Mouse (Mus musculus): Measurements from ENCODE around the gene Rmdn2. TPM values are rescaled to one million over a fixed set of nuclear protein-coding genes. Genes with fewer than 3 reads are reported as not detected.

Gene Rmdn2
- polyA plus RNA-seq, 1 experiment from 2014 or later: 7.7 TPM

GRCm38 (mm10) chr17:79713643-79714367, 102.1 kb downstream of the Rmdn2 start:
- H3K27ac ChIP-seq (replicated peaks; ENCODE audit: low read depth, low read length): no peak overlapping the region
- ATAC-seq (ENCODE audit: low FRiP score, low TSS enrichment) (peak; percentile 34), DNase-seq (peak; percentile 70)
- peak overlapping the region; percentile 40 for H3K9ac ChIP-seq (replicated peaks; ENCODE audit: low read length)
- H3K4me3 ChIP-seq (replicated peaks; ENCODE audit: low read depth, low read length): peak overlapping the region; percentile 40
- under 1% methylated on average over 63 of the region's 63 CpGs for WGBS
- H3K4me2 ChIP-seq (ENCODE audit: low read length): peak overlapping the region; percentile 86
- peaks cover 65% of the 10 kb centered on the region for H3K27me3 ChIP-seq (ENCODE audit: control insufficient read depth, insufficient read depth, low read length)
- no peaks in the 10 kb centered on the region for H3K9me3 ChIP-seq (ENCODE audit: control insufficient read depth, low read length)
- peaks cover 26% of the 10 kb centered on the region for H3K4me1 ChIP-seq (ENCODE audit: control insufficient read depth, insufficient read depth, low read length)
- H3K36me3 ChIP-seq (ENCODE audit: control insufficient read depth, insufficient read depth, low read length): no peaks in the 10 kb centered on the region

DNA sequence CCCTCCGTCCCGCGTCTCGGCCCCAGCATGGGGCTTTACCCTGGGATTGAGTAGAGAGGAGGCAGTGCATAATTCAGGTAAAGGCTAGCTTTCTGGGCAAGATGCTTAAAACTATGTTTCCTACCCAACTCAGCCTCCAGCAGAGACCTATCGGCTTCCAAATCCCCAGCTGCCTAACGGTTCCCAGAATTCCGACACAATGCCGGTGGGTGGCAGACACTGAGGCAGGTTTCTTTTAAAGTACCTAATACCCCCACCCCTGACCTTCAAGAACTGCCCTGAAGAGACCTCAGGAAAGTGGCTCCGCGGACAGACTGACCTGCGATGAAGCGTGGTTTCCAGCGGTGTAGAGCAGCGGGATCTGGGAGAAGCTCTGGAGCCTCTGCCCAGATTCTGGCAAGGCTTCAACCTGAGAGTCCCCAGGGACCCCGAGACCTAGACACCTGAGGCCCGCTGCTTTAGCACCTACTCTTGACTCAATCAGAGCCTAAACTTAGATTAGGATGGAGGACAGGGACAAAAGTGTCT, 102.8 kb downstream of the Rmdn2 start:
- Histone ChIP-seq H3K9ac (replicated peaks; ENCODE audit: low read length) (no peak overlapping the region), H3K4me1 (ENCODE audit: control insufficient read depth, insufficient read depth, low read length) (peaks cover 26% of the 10 kb centered on the region), H3K4me3 (replicated peaks; ENCODE audit: low read depth, low read length) (peak overlapping the region; percentile 40), H3K27me3 (ENCODE audit: control insufficient read depth, insufficient read depth, low read length) (peaks cover 62% of the 10 kb centered on the region), H3K4me2 (ENCODE audit: low read length) (peak overlapping the region; percentile 86), H3K36me3 (ENCODE audit: control insufficient read depth, insufficient read depth, low read length) (no peaks in the 10 kb centered on the region), H3K27ac (replicated peaks; ENCODE audit: low read depth, low read length) (no peak overlapping the region), H3K9me3 (ENCODE audit: control insufficient read depth, low read length) (no peaks in the 10 kb centered on the region)
- WGBS: 1% methylated on average over 16 of the region's 16 CpGs
- ATAC-seq (ENCODE audit: low FRiP score, low TSS enrichment) (0 out of 2 replicates have a peak, but pooled peaks have one; percentile 15), DNase-seq (peak; percentile 39)

DNA sequence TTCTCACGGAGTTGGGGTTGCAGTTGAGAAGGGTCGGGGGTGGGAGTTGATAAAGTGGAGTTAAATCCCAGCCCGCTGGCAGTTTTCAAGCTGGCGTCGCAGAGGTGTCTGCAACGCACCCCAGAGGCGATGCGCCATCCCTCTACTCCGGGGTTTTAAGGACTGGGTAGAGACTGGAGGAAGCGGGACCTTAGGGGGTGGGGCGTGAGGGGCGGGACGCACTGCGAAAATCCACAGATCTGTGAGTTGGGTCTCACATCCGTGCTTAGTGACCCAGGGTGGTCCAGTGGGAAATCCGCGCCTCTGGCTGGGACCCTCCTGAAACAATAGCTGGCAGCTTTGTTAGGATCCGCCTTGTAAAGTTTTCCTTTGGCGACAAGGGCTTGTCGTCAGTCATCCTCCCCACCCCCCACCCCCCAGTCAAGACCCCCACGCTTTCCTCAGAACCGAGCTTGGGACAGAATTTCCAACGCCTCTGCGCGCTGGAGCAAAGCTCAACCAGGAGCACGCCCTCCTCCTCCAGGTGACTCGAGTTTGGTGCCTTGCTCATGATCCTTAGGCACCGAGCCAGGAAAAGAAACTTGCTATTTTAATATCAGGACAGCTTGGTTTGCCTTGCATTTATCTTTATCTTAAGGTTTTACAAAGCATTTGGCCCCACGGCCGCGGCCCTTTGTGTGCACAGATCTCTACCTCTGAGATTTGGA, 103.4 kb downstream of the Rmdn2 start, which contains the start of gene Cyp1b1:
Gene Cyp1b1 (minus strand): TSS at position 131 of the 707 bp plus-strand sequence.
- Histone ChIP-seq H3K27ac (replicated peaks; ENCODE audit: low read depth, low read length) (no peak within 1 kb of the TSS), H3K4me2 (ENCODE audit: low read length) (peak within 1 kb of the TSS; percentile 86), H3K27me3 (ENCODE audit: control insufficient read depth, insufficient read depth, low read length) (peaks cover 55% of the 10 kb centered on the region), H3K36me3 (ENCODE audit: control insufficient read depth, insufficient read depth, low read length) (no peaks in the 10 kb centered on the region), H3K9ac (replicated peaks; ENCODE audit: low read length) (peak within 1 kb of the TSS; percentile 40), H3K4me3 (replicated peaks; ENCODE audit: low read depth, low read length) (peak within 1 kb of the TSS; percentile 40), H3K4me1 (ENCODE audit: control insufficient read depth, insufficient read depth, low read length) (peaks cover 26% of the 10 kb centered on the region), H3K9me3 (ENCODE audit: control insufficient read depth, low read length) (no peaks in the 10 kb centered on the region)
- DNase-seq (peak; percentile 40), ATAC-seq (ENCODE audit: low FRiP score, low TSS enrichment) (peak; percentile 24; the same call in 1 of the 2 replicates)
- under 1% methylated on average over 31 of the region's 31 CpGs for WGBS

- Histone ChIP-seq H3K36me3 (ENCODE audit: control insufficient read depth, insufficient read depth, low read length) (no peaks in the 10 kb centered on the region), H3K27me3 (ENCODE audit: control insufficient read depth, insufficient read depth, low read length) (peaks cover 49% of the 10 kb centered on the region), H3K4me3 (replicated peaks; ENCODE audit: low read depth, low read length) (peak overlapping the region; percentile 40), H3K4me2 (ENCODE audit: low read length) (peak overlapping the region; percentile 86), H3K27ac (replicated peaks; ENCODE audit: low read depth, low read length) (no peak overlapping the region), H3K9me3 (ENCODE audit: control insufficient read depth, low read length) (no peaks in the 10 kb centered on the region), H3K4me1 (ENCODE audit: control insufficient read depth, insufficient read depth, low read length) (peaks cover 26% of the 10 kb centered on the region), H3K9ac (replicated peaks; ENCODE audit: low read length) (no peak overlapping the region; the same call in 1 of the 2 replicates)
- under 1% methylated on average over 42 of the region's 42 CpGs for WGBS
- DNase-seq: peak; percentile 94
- ATAC-seq (ENCODE audit: low FRiP score, low TSS enrichment): peak; percentile 83
Observed at GRCm38 (mm10) chr17:79715649-79716143, 104.0 kb downstream of the Rmdn2 start.

GRCm38 (mm10) chr17:79720681-79721080, 109.0 kb downstream of the Rmdn2 start:
- no peak overlapping the region for H3K27ac ChIP-seq (replicated peaks; ENCODE audit: low read depth, low read length)
- H3K4me2 ChIP-seq (ENCODE audit: low read length): no peak overlapping the region
- no peak overlapping the region for H3K4me3 ChIP-seq (replicated peaks; ENCODE audit: low read depth, low read length)
- H3K9ac ChIP-seq (replicated peaks; ENCODE audit: low read length): no peak overlapping the region
- WGBS: 79% methylated on average over 7 of the region's 7 CpGs
- H3K36me3 ChIP-seq (ENCODE audit: control insufficient read depth, insufficient read depth, low read length): no peaks in the 10 kb centered on the region
- H3K27me3 ChIP-seq (ENCODE audit: control insufficient read depth, insufficient read depth, low read length): peaks cover 5% of the 10 kb centered on the region; the same call in 1 of the 2 replicates
- H3K4me1 ChIP-seq (ENCODE audit: control insufficient read depth, insufficient read depth, low read length): 0 out of 2 replicates have a peak, but pooled peaks cover under 1% of the 10 kb centered on the region
- DNase-seq (no peak), ATAC-seq (ENCODE audit: low FRiP score, low TSS enrichment) (no peak)
- H3K9me3 ChIP-seq (ENCODE audit: control insufficient read depth, low read length): no peaks in the 10 kb centered on the region

DNA sequence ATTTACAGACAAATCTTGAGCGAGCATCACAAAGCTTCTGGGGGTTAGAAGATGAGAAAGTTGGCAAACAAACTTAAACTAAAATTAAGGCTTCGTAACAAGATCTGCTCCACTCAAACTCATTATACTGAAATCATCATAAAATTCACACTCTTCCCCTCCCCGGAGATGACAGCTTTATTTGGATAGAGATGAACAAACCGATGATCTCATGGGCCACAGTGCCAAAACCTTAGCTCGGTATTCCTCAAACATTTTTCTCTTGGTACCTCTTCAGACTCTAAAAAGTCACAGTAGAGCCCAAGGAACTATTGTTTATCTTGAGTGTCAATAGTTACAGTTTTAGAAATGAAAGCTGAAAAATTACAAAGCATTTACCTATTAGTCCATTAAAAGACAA, 115.0 kb downstream of the Rmdn2 start:
- WGBS: 97% methylated on average over 5 of the region's 5 CpGs
- H3K4me2 ChIP-seq (ENCODE audit: low read length): no peak overlapping the region
- no peaks in the 10 kb centered on the region for H3K36me3 ChIP-seq (ENCODE audit: control insufficient read depth, insufficient read depth, low read length)
- H3K9me3 ChIP-seq (ENCODE audit: control insufficient read depth, low read length): no peaks in the 10 kb centered on the region
- H3K27me3 ChIP-seq (ENCODE audit: control insufficient read depth, insufficient read depth, low read length): no peaks in the 10 kb centered on the region
- no peak for DNase-seq
- H3K4me1 ChIP-seq (ENCODE audit: control insufficient read depth, insufficient read depth, low read length): no peaks in the 10 kb centered on the region
- ATAC-seq (ENCODE audit: low FRiP score, low TSS enrichment): no peak
- no peak overlapping the region for H3K4me3 ChIP-seq (replicated peaks; ENCODE audit: low read depth, low read length)
- H3K27ac ChIP-seq (replicated peaks; ENCODE audit: low read depth, low read length): no peak overlapping the region
- H3K9ac ChIP-seq (replicated peaks; ENCODE audit: low read length): no peak overlapping the region

- Histone ChIP-seq H3K9ac (replicated peaks; ENCODE audit: low read length) (no peak overlapping the region), H3K36me3 (ENCODE audit: control insufficient read depth, insufficient read depth, low read length) (no peaks in the 10 kb centered on the region), H3K27ac (replicated peaks; ENCODE audit: low read depth, low read length) (no peak overlapping the region), H3K9me3 (ENCODE audit: control insufficient read depth, low read length) (no peaks in the 10 kb centered on the region), H3K4me2 (ENCODE audit: low read length) (peak overlapping the region; percentile 33), H3K27me3 (ENCODE audit: control insufficient read depth, insufficient read depth, low read length) (no peaks in the 10 kb centered on the region), H3K4me1 (ENCODE audit: control insufficient read depth, insufficient read depth, low read length) (no peaks in the 10 kb centered on the region), H3K4me3 (replicated peaks; ENCODE audit: low read depth, low read length) (no peak overlapping the region)
- DNase-seq (no peak), ATAC-seq (ENCODE audit: low FRiP score, low TSS enrichment) (0 out of 2 replicates have a peak, but pooled peaks have one; percentile 43)
- WGBS: 32% methylated on average over 14 of the region's 14 CpGs
Observed at GRCm38 (mm10) chr17:79728053-79728584, 116.5 kb downstream of the Rmdn2 start.
